In the genomic region with DNA sequence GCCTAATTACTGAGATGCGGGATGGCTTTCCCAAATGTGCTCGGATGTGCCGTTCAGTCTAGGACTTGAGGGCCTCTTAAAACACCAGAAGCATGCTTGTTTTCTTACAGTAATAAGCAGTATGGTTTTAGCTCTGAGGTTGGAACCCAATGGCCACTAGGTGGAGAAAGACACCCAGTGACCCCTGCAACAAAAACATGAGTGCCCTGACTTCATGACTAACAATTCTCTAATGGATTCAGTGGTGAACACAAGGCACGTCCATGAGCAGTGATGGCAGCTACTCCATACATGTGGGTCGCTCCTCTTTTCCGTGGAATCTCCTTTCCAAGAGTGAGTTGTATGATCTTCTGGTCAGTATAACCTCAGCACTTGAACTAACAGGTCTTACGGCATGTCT, we compare ENCODE assay signal across 8 mouse cellular contexts. TPM values are rescaled to one million over a fixed set of nuclear protein-coding genes. Genes with fewer than 3 reads are reported as not detected.
DNase-seq lines count a peak whose midpoint lies in the region; ATAC-seq and TF ChIP-seq lines count a peak whose summit lies in the region.

No protein-coding gene starts in this region.

- no peak overlapping the region for H3K27ac ChIP-seq in heart, embryonic 12.5 days (ENCODE audit: poor library complexity, severe bottlenecking)
- no peak overlapping the region for H3K27ac ChIP-seq in lung, embryonic 14.5 days (ENCODE audit: low read depth)
- H3K27ac ChIP-seq in hindbrain, embryonic 10.5 days, result no peak overlapping the region
- H3K27ac ChIP-seq in midbrain, embryonic 13.5 days, result no peak overlapping the region

- peak; percentile 68 for TF ChIP-seq CTCF in lung, embryonic 14.5 days (IDR thresholded peaks at IDR 0.05; ENCODE audit: low read depth)

- 60% methylated on average over 7 of the region's 7 CpGs for WGBS in heart, embryonic 12.5 days
- 65% methylated on average over 7 of the region's 7 CpGs for WGBS in lung, embryonic 14.5 days
- WGBS in hindbrain, embryonic 10.5 days, result 71% methylated on average over 7 of the region's 7 CpGs
- 70% methylated on average over 7 of the region's 7 CpGs for WGBS in midbrain, embryonic 13.5 days

- H3K4me1 ChIP-seq in heart, embryonic 12.5 days (replicated peaks), result peaks cover 9% of the 10 kb centered on the region
- H3K4me1 ChIP-seq in lung, embryonic 14.5 days (ENCODE audit: insufficient read depth), result peaks cover 5% of the 10 kb centered on the region
- H3K4me1 ChIP-seq in hindbrain, embryonic 10.5 days (replicated peaks), result peaks cover 3% of the 10 kb centered on the region; the same call in 1 of the 2 replicates
- no peaks in the 10 kb centered on the region for H3K4me1 ChIP-seq in midbrain, embryonic 13.5 days (replicated peaks)

- H3K9ac ChIP-seq in heart, embryonic 12.5 days, result no peak overlapping the region
- no peak overlapping the region for H3K9ac ChIP-seq in lung, embryonic 14.5 days
- H3K9ac ChIP-seq in midbrain, embryonic 13.5 days (replicated peaks), result no peak overlapping the region

- H3K4me2 ChIP-seq in heart, embryonic 12.5 days, result no peak overlapping the region
- H3K4me2 ChIP-seq in lung, embryonic 14.5 days, result no peak overlapping the region
- H3K4me2 ChIP-seq in midbrain, embryonic 13.5 days (replicated peaks), result no peak overlapping the region

- peaks cover 19% of the 10 kb centered on the region for H3K27me3 ChIP-seq in heart, embryonic 12.5 days (replicated peaks)
- H3K27me3 ChIP-seq in lung, embryonic 14.5 days (ENCODE audit: insufficient read depth, low read length), result no peaks in the 10 kb centered on the region
- no peaks in the 10 kb centered on the region for H3K27me3 ChIP-seq in hindbrain, embryonic 10.5 days (ENCODE audit: insufficient read depth, poor library complexity, severe bottlenecking)
- H3K27me3 ChIP-seq in midbrain, embryonic 13.5 days, result no peaks in the 10 kb centered on the region

- no peak for ATAC-seq in heart, embryonic 12.5 days (ENCODE audit: insufficient number of reproducible peaks, low FRiP score)
- ATAC-seq in lung, embryonic 14.5 days (ENCODE audit: insufficient read depth), result peak; percentile 21; the same call in 1 of the 2 replicates
- no peak for ATAC-seq in midbrain, embryonic 13.5 days

- H3K36me3 ChIP-seq in heart, embryonic 12.5 days, result no peaks in the 10 kb centered on the region
- H3K36me3 ChIP-seq in lung, embryonic 14.5 days (ENCODE audit: insufficient read depth), result no peaks in the 10 kb centered on the region
- no peaks in the 10 kb centered on the region for H3K36me3 ChIP-seq in hindbrain, embryonic 10.5 days
- H3K36me3 ChIP-seq in midbrain, embryonic 13.5 days, result no peaks in the 10 kb centered on the region

- no peak overlapping the region for H3K4me3 ChIP-seq in heart, embryonic 12.5 days
- H3K4me3 ChIP-seq in lung, embryonic 14.5 days (ENCODE audit: low read depth, low read length), result no peak overlapping the region
- no peak overlapping the region for H3K4me3 ChIP-seq in hindbrain, embryonic 10.5 days
- H3K4me3 ChIP-seq in midbrain, embryonic 13.5 days (replicated peaks), result no peak overlapping the region

- peak; percentile 53 for DNase-seq in heart, adult 8-10 months (ENCODE audit: low spot score)
- DNase-seq in ES-CJ7 (ENCODE audit: low read depth, low spot score), result peak; percentile 17
- peak; percentile 38 for DNase-seq in embryo, embryonic 10 days (ENCODE audit: low spot score)
- DNase-seq in lung, embryonic 14.5 days, result peak; percentile 64
- no peak for DNase-seq in hindbrain, embryonic 10.5 days (ENCODE audit: low spot score)
- no peak for DNase-seq in urinary bladder, postnatal 4 days (ENCODE audit: low spot score in 2 of 2)

- H3K9me3 ChIP-seq in heart, embryonic 12.5 days (replicated peaks), result no peaks in the 10 kb centered on the region
- H3K9me3 ChIP-seq in lung, embryonic 14.5 days (ENCODE audit: low read depth, low read length), result no peaks in the 10 kb centered on the region
- H3K9me3 ChIP-seq in hindbrain, embryonic 10.5 days, result no peaks in the 10 kb centered on the region
- no peaks in the 10 kb centered on the region for H3K9me3 ChIP-seq in midbrain, embryonic 13.5 days

RNA-seq across cellular contexts. Expression of a gene that starts 27.6 kb away (rescaled TPM):
- total RNA-seq in heart, adult 8-10 months (2022), result 10 to 100 TPM; 21.1 to 29.9 (median 25.7) TPM
- polyA plus RNA-seq in heart, embryonic 12.5 days (2016; fragmentation: Nextera tagmentation; extraction: Ambion mirVana), result 36.0 and 38.6 TPM in 2 replicates
- polyA plus RNA-seq in lung, embryonic 14.5 days (2014; fragmentation: Nextera tagmentation; extraction: Ambion mirVana), result 54.4 and 57.1 TPM in 2 replicates
- 28.0 and 28.5 TPM in 2 replicates for polyA plus RNA-seq in hindbrain, embryonic 10.5 days (2016; fragmentation: Nextera tagmentation; extraction: Ambion mirVana)
- 17.9 and 23.5 TPM in 2 replicates for polyA plus RNA-seq in midbrain, embryonic 13.5 days (2015; fragmentation: Nextera tagmentation; extraction: Ambion mirVana)

Comparison
In these comparisons a context has a peak if more than half of its experiments do, and no peak if none do; other contexts are left out.
1. DNase-seq: peak in heart, adult 8-10 months (single experiment), ES-CJ7 (single experiment), embryo, embryonic 10 days (single experiment) and lung, embryonic 14.5 days (single experiment); none in hindbrain, embryonic 10.5 days (single experiment) and urinary bladder, postnatal 4 days (0 of 2).